Mouse (Mus musculus): Measurements from ENCODE around the gene Zdhhc6.

DNA sequence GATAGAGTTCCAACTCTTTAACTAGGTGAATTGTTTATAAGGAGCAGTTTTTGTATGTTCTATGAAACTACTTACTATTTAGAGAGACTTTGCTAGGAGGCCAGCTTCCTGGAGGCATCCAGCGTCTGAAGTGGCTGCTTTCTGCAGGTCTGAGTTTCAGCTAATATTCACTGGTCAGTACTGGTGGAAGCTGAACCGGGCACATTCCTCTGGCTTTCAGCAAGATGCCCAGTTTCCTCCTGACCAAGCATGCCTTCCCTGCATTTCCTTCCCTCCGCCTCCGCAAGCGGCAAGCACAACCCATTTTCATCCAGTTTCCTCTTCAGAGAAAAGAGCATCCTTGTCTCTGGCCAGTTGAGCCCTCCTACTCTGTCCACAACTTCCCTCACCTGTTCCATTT, 46.8 kb downstream of the Zdhhc6 start:
- TF ChIP-seq POLR2A (IDR thresholded peaks at IDR 0.05; ENCODE audit: insufficient read length, low read depth): no peak
- no peak for TF ChIP-seq MAX (IDR thresholded peaks at IDR 0.05; ENCODE audit: low read depth)
- no peak for TF ChIP-seq TCF12 (IDR thresholded peaks at IDR 0.05; ENCODE audit: insufficient read depth, poor library complexity, severe bottlenecking)
- TF ChIP-seq E2F4 (IDR thresholded peaks at IDR 0.05; ENCODE audit: insufficient read depth): no peak
- TF ChIP-seq MYOD1 (IDR thresholded peaks at IDR 0.05; ENCODE audit: control insufficient read depth in 1 of 3, insufficient read length in 2 of 3, low read depth in 2 of 3): no peak
- no peak for TF ChIP-seq POLR2AphosphoS2 (IDR thresholded peaks at IDR 0.05; ENCODE audit: insufficient read length, low read depth)
- TF ChIP-seq SRF (IDR thresholded peaks at IDR 0.05; ENCODE audit: control insufficient read depth, insufficient read length, low read depth): no peak
- no peak for TF ChIP-seq REST (IDR thresholded peaks at IDR 0.05; ENCODE audit: insufficient read depth, insufficient read length)
- no peak for TF ChIP-seq USF1 (IDR thresholded peaks at IDR 0.05; ENCODE audit: low read depth)
- no peak for TF ChIP-seq MYOG (IDR thresholded peaks at IDR 0.05; ENCODE audit: control insufficient read depth in 1 of 3, insufficient read depth in 1 of 3, insufficient read length in 2 of 3, low read depth in 2 of 3)
- no peak for TF ChIP-seq CEBPB (IDR thresholded peaks at IDR 0.05; ENCODE audit: insufficient read depth, poor library complexity, severe bottlenecking)

Data from myocyte (in vitro differentiated cells).